Comparison of ENCODE assay signal across 8 mouse cellular contexts in the genomic region with DNA sequence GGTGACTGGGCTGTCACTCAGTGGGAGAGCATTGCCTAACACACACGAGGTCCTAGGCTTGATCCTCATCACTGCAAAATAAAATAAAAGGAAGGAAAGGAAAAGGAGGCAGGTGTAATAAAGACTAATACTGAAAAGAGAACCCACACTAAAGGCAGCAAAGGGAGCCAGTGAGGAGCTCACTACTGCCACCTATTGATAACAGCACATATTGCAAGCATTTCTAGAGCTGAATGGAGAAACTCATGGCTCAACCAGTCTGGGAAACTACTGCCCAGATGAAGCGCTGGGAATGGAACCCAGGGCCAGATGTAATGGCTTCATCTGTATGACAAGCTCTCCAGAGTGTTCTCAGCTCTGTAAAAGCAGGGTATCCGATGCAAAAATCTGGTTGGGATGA. TPM values are rescaled to one million over a fixed set of nuclear protein-coding genes. Genes with fewer than 3 reads are reported as not detected.
A peak's percentile ranks its signal among the peaks of the same experiment; 100 is the strongest.
DNase-seq lines count a peak whose midpoint lies in the region.

No protein-coding gene starts in this region.

- peak; percentile 38 for DNase-seq in adrenal gland, postnatal 14 days
- DNase-seq in adrenal gland, postnatal 4 days (ENCODE audit: low spot score in 2 of 2): no peak
- peak; percentile 51 for DNase-seq in left cerebral cortex, adult 11 months (ENCODE audit: low spot score)
- no peak for DNase-seq in left cerebral cortex, adult 8-10 months (ENCODE audit: low spot score in 2 of 2)
- DNase-seq in MN1 (ENCODE audit: low spot score): peak; percentile 47
- peak; percentile 15 to 84 for DNase-seq in frontal cortex, adult 2 months (ENCODE audit: extremely low spot score in 1 of 2, low spot score in 1 of 2)
- DNase-seq in lung, postnatal 14 days: peak; percentile 46
- DNase-seq in urinary bladder, postnatal 10 days (ENCODE audit: low spot score): no peak

RNA-seq across cellular contexts. Expression of gene Mtr, which starts 15.0 kb away (rescaled TPM):
- total RNA-seq in adrenal gland, postnatal 14 days (2021): 22.3 and 26.2 TPM in 2 replicates
- total RNA-seq in adrenal gland, postnatal 4 days (2021): 10 to 100 TPM; 25.0 to 29.9 TPM
- 10 to 100 TPM; 15.6 to 17.4 (median 16.6) TPM for total RNA-seq in left cerebral cortex, adult 8-10 months (2022)
- 9.7 and 10.0 TPM in 2 replicates for polyA plus RNA-seq in frontal cortex, adult 2 months (2012; rRNA removed)

Comparison
In these comparisons a context has a peak if more than half of its experiments do, and no peak if none do; other contexts are left out.
1. DNase-seq: peak in adrenal gland, postnatal 14 days (single experiment), left cerebral cortex, adult 11 months (single experiment), MN1 (single experiment), frontal cortex, adult 2 months (2 of 2) and lung, postnatal 14 days (single experiment); none in adrenal gland, postnatal 4 days (0 of 2), left cerebral cortex, adult 8-10 months (0 of 2) and urinary bladder, postnatal 10 days (single experiment).